Mouse (Mus musculus): ENCODE measurements around the gene Stoml3.

Gene Stoml3

GRCm38 (mm10) chr3:53475889-53476288 is 12.6 kb upstream of the Stoml3 start:
- in situ Hi-C loops (cut with MboI, MseI) = no loop called here

- in situ Hi-C loops (cut with MboI, MseI) = no loop called here
Measured at GRCm38 (mm10) chr3:53477468-53477867, 11.0 kb upstream of the Stoml3 start.

GRCm38 (mm10) chr3:53478419-53479046 is 9.9 kb upstream of the Stoml3 start:
- in situ Hi-C loops (cut with MboI, MseI) = no loop called here

GRCm38 (mm10) chr3:53483414-53484059 is 4.9 kb upstream of the Stoml3 start:
- in situ Hi-C loops (cut with MboI, MseI) = no loop called here

- in situ Hi-C loops (cut with MboI, MseI) = no loop called here
Measured at GRCm38 (mm10) chr3:53486561-53486960, 1.9 kb upstream of the Stoml3 start.

DNA sequence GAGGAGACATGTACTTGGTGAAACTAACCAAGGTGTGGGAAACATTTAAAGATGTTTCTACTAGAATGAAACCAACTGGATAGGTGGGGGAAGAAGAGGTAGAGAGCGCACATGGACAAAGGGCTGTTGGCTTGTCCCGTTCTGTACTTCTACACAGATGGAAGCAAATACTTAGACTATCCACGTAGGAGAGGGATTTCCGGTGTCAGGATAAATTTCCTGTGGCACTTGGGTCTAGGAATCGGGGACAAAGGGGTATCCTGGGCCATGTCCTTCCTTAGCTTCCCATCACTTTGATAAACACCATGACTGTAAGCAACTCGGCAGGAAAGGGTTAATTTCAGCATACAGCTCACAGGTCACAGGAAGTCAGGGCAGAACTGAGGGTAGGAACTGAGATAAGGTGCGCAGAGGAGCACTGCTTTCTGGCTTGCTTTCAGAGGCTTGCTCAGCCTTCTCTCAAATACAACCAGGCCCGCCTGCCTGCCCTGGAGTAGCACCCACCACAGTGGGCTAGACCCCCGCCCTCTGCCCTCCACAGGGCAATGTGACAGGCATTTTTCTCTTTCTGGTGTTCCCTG is 1.4 kb upstream of the Stoml3 start:
- in situ Hi-C loops (cut with MboI, MseI) = no loop called here

DNA sequence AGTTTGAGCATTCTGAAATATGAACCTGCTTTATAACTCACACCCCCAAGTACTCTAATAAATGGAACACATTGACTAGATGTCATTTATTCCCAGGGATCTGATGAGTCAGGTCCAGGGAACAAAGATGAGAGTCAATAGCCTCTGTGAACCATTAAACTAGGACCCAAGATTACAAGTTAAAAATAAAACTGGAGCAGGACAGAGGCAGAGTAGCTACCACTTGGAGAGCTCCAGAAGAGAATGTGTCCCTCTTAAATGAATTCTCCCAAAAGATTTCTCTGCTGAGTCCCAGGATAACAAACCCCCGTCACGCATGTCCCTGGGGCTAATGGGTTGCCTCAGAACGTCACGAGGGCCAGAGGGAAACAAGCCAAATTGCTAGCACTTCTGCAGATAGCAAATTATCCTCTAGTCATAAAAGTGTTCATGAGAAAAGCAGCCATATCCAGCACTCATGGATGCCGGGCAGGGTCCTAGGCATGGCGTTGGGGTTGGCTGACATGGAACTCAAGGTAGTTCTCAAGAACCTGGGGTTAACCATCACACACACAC is 10.0 kb downstream of the Stoml3 start:
- in situ Hi-C loops (cut with MboI, MseI) = no loop called here

GRCm38 (mm10) chr3:53502428-53502827 is 14.0 kb downstream of the Stoml3 start:
- in situ Hi-C loops (cut with MboI, MseI) = no loop called here

- in situ Hi-C loops (cut with MboI, MseI) = no loop called here
Measured at GRCm38 (mm10) chr3:53513096-53513495, 24.6 kb downstream of the Stoml3 start.

GRCm38 (mm10) chr3:53514221-53515065 is 26.0 kb downstream of the Stoml3 start:
- in situ Hi-C loops (cut with MboI, MseI) = no loop called here

DNA sequence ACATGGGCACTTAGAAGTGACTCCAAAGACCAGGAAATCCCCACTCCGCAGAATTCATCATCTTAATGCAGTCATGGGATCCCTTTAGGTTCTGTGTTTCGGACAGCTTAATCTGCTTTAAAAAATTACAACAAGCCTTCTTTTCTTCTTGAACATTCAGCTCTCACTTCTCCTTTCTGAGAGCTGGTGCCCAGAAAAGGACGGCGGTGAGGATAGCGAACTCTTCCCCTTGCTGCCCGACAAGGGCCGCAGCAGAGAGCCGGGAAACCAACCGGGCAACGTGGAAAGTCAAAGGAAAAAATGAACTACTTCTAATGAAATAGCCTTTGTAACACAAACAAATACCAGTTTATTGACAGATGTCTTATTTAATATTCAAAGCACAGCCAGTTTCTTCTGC is 34.3 kb downstream of the Stoml3 start:
- in situ Hi-C loops (cut with MboI, MseI) = no loop called here

DNA sequence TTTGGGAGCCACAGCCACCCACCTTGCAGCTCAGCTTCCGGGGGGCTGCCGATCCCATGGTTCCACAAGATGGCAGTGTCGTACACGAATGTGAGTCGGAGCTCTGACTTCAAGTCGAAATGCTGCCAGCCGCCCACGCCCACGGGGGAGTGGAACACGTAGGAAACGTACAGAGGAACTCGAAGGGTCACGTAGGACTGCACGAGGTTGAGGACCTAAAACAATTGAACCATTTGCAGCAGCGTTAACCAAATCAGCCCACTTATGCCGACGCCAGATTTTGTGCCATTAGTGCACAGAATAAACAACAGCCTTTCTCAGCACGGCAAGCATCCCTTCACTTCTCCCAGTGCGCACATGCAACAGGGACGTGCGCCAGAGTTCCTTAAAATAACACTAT is 37.3 kb downstream of the Stoml3 start:
- in situ Hi-C loops (cut with MboI, MseI) = no loop called here

GRCm38 (mm10) chr3:53530305-53530704 is 41.9 kb downstream of the Stoml3 start:
- in situ Hi-C loops (cut with MboI, MseI) = no loop called here

GRCm38 (mm10) chr3:53532091-53532490 is 43.6 kb downstream of the Stoml3 start:
- in situ Hi-C loops (cut with MboI, MseI) = no loop called here

DNA sequence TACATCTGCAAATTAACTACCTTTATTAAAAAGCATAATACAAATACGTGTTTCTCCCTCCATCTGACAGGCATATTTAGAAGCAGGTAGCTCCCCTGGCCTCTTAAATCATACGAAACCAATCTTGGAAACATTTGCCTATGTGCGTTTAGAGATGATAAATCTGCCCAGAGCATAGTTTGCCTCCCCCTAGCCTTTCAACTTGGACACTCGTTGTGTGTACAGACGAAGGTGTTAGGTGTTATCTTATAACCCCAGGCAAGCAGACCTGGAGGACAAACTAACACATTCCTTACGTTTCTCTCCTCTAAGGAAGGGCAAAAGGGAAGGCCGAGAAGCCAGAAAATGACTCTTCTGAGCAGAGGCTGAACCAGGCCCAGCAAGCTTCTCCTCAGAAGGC is 64.2 kb downstream of the Stoml3 start:
- in situ Hi-C loops (cut with MboI, MseI) = no loop called here

GRCm38 (mm10) chr3:53555031-53555952 is 66.8 kb downstream of the Stoml3 start:
- in situ Hi-C loops (cut with MboI, MseI) = no loop called here

DNA sequence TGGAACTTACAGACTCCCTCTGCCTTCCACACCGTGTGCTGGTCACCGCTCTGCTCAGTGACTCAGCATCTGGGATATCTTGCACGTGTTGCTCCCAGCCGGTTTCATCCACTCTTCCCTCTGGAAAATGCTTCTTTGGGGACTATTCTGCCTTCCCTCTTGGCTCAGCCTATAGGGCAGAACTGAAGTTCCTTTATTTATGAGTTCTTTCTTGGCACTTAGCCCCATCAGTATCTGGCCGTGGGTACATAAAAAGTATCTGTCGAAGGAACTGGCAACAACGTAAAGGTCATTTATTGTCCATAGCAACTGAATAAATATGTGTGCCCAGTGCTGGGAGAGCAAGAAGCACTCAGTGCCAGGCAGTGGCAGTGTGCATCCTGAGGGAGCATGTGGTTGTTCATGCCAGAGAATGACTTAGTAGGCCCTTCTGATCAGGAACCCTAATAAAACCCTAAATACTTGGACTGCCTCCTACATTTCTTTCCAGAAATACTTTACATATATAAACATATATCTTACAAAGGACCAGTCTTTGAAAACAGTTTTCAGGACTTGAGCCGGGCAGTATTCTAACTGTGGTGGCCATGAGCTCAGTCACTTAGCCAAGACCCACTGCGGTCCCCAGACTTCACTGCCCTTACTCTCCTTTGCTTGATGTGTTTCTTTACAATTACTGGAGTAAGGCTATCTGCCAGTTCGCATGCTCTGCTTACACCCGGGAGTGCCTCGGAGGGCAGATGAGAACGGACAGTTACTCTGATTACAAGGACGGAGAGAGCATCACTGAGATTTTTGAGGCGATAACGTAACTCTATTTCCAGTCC is 69.1 kb downstream of the Stoml3 start:
- in situ Hi-C loops (cut with MboI, MseI) = no loop called here
